Mouse (Mus musculus): Measurements from ENCODE around the gene Arvcf. TPM values are rescaled to one million over a fixed set of nuclear protein-coding genes. Genes with fewer than 3 reads are reported as not detected.

Gene Arvcf
- total RNA-seq (2014; fragmentation: Nextera tagmentation) (53.7 and 64.0 TPM in 2 replicates), total RNA-seq (2017) (188 and 239 TPM in 2 replicates), polyA plus RNA-seq (2012) (137 and 154 TPM in 2 replicates)

- Histone ChIP-seq H3K36me3 (replicated peaks) (no peaks in the 10 kb centered on the region), H3K4me3 (ENCODE audit: low read depth, low read length) (peak within 1 kb of the TSS; percentile 67; the same call in 1 of the 2 replicates), H3K9me3 (replicated peaks) (no peaks in the 10 kb centered on the region), H3K4me1 (ENCODE audit: insufficient read depth, low read depth, low read length) (peaks cover 71% of the 10 kb centered on the region), H3K27me3 (ENCODE audit: insufficient read depth, low read length) (peaks cover 50% of the 10 kb centered on the region)
- no peak for DNase-seq (ENCODE audit: low spot score)
- ATAC-seq (ENCODE audit: extremely low read depth, insufficient number of reproducible peaks, low FRiP score, poor library complexity, severe bottlenecking): no peak
- TF ChIP-seq POLR2AphosphoS5 (IDR thresholded peaks at IDR 0.05; ENCODE audit: insufficient replicate concordance, low read depth, low read length) (no peak), GATA2 (IDR thresholded peaks at IDR 0.05; ENCODE audit: borderline replicate concordance, low read depth, low read length) (no peak)
These were observed at the start of gene Arvcf, which contains the start of gene Tango2 for GRCm38 (mm10) chr16:18347931-18348600. Arvcf (plus strand) TSS chr16:18348182. Tango2 (minus strand) TSS chr16:18348103.

DNA sequence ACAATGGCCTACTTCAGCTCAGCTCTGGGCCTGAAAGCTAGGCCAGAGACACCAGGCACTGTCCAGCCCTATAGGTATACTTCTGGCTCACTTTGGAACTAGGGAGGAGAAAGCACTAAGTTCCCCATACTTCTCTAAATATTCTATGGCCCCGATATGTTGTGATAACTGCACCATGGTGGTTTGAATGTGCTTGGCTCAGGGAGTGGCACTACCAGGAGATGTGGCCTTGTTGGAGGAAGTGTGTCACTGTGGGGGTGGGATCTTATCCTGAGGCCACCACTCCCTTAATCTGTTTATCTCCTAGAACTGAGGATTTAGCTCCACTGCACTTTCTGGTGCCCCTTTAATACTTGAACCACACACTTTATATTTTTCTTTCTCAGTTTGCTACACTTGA is 39.8 kb upstream of the Arvcf start:
- Histone ChIP-seq H3K4me3 (ENCODE audit: low read depth, low read length) (no peak overlapping the region), H3K4me1 (ENCODE audit: insufficient read depth, low read depth, low read length) (peaks cover 22% of the 10 kb centered on the region; the same call in 1 of the 2 replicates), H3K27me3 (ENCODE audit: insufficient read depth, low read length) (no peaks in the 10 kb centered on the region), H3K9me3 (replicated peaks) (no peaks in the 10 kb centered on the region), H3K36me3 (replicated peaks) (peaks cover 94% of the 10 kb centered on the region)
- no peak for ATAC-seq (ENCODE audit: extremely low read depth, insufficient number of reproducible peaks, low FRiP score, poor library complexity, severe bottlenecking)
- TF ChIP-seq CTCF (IDR thresholded peaks at IDR 0.05; ENCODE audit: low read depth, low read length): no peak
- no peak for TF ChIP-seq GATA1 (IDR thresholded peaks at IDR 0.05; ENCODE audit: borderline replicate concordance, low read length)
- no peak for TF ChIP-seq POLR2AphosphoS5 (IDR thresholded peaks at IDR 0.05; ENCODE audit: insufficient replicate concordance, low read depth, low read length)
- no peak for TF ChIP-seq GATA2 (IDR thresholded peaks at IDR 0.05; ENCODE audit: borderline replicate concordance, low read depth, low read length)
- DNase-seq (ENCODE audit: low spot score): no peak

DNA sequence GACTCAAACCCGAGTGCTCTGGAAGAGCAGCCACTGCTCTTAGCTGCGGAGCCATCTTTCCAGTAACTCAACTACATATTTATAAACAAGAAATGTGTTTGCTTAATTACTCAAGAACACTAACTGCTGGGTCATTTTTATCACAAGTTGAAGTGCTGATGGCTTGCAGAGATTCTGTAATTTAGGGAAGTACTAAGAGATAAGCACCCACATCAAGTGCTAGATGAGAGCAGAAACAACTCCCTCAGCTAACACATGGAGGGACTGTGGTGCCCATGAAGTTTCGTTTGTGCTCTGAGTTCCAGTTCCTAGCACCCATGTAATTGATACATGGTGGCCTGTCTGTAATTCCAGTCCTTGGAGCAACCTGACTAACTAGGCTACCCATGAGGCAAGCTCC is 29.0 kb upstream of the Arvcf start:
- no peak for DNase-seq (ENCODE audit: low spot score)
- peaks cover 95% of the 10 kb centered on the region for H3K36me3 ChIP-seq (replicated peaks)
- TF ChIP-seq POLR2AphosphoS5 (IDR thresholded peaks at IDR 0.05; ENCODE audit: insufficient replicate concordance, low read depth, low read length) (no peak), CTCF (IDR thresholded peaks at IDR 0.05; ENCODE audit: low read depth, low read length) (no peak), GATA2 (IDR thresholded peaks at IDR 0.05; ENCODE audit: borderline replicate concordance, low read depth, low read length) (no peak), GATA1 (IDR thresholded peaks at IDR 0.05; ENCODE audit: borderline replicate concordance, low read length) (no peak), TAL1 (conservative IDR thresholded peaks at IDR 0.05; ENCODE audit: low read depth, low read length) (no peak)
- no peak overlapping the region for H3K4me3 ChIP-seq (ENCODE audit: low read depth, low read length)
- ATAC-seq (ENCODE audit: extremely low read depth, insufficient number of reproducible peaks, low FRiP score, poor library complexity, severe bottlenecking): peak; percentile 49; the same call in 1 of the 2 replicates
- H3K27me3 ChIP-seq (ENCODE audit: insufficient read depth, low read length): no peaks in the 10 kb centered on the region
- H3K4me1 ChIP-seq (ENCODE audit: insufficient read depth, low read depth, low read length): peaks cover 35% of the 10 kb centered on the region
- H3K9me3 ChIP-seq (replicated peaks): no peaks in the 10 kb centered on the region

DNA sequence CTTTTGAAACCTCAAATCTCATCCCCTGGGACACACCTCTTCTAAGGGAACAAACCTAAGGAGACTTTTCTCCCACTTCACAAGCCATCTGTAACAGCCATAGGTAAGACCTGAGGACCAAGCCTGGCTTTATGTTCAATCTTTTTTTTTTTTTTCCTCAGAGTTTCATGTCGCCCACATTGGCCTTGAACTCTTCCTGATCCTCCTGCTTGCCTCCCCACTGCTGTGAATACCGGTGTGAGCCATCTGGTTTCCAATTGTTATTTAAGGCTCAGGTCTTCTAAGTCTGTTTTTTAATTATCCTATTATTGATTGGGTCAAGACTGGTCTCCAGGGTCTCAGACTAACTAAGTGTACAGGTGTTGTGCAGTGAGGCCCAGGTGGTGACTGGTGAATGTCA is 26.5 kb upstream of the Arvcf start:
- Histone ChIP-seq H3K27me3 (ENCODE audit: insufficient read depth, low read length) (no peaks in the 10 kb centered on the region), H3K36me3 (replicated peaks) (peaks cover 96% of the 10 kb centered on the region), H3K4me3 (ENCODE audit: low read depth, low read length) (no peak overlapping the region), H3K9me3 (replicated peaks) (no peaks in the 10 kb centered on the region), H3K4me1 (ENCODE audit: insufficient read depth, low read depth, low read length) (peaks cover 41% of the 10 kb centered on the region)
- no peak for DNase-seq (ENCODE audit: low spot score)
- TF ChIP-seq TAL1 (conservative IDR thresholded peaks at IDR 0.05; ENCODE audit: low read depth, low read length) (no peak), POLR2AphosphoS5 (IDR thresholded peaks at IDR 0.05; ENCODE audit: insufficient replicate concordance, low read depth, low read length) (no peak), CTCF (IDR thresholded peaks at IDR 0.05; ENCODE audit: low read depth, low read length) (no peak)
- no peak for ATAC-seq (ENCODE audit: extremely low read depth, insufficient number of reproducible peaks, low FRiP score, poor library complexity, severe bottlenecking)

DNA sequence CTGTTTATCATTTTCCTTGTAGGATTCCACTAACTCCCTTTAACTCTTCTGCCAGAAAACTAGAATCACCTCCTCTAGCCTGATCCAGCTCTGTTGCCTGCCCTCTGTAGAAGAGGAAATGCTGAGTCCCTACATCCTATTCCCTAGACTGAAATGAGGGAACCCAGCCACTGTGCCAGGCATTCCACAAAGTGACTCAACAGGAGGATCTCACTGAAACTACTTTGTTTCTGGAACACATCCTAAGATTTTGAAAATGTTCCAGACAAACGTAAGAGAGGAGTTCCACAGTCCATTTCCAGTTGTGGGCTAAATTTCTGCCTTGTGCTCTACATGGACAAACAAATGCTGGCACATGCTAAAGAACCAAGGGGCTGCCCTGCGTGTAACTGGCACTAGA is 24.5 kb upstream of the Arvcf start:
- Histone ChIP-seq H3K9me3 (replicated peaks) (no peaks in the 10 kb centered on the region), H3K4me3 (ENCODE audit: low read depth, low read length) (no peak overlapping the region), H3K27me3 (ENCODE audit: insufficient read depth, low read length) (no peaks in the 10 kb centered on the region), H3K36me3 (replicated peaks) (peaks cover 96% of the 10 kb centered on the region), H3K4me1 (ENCODE audit: insufficient read depth, low read depth, low read length) (peaks cover 44% of the 10 kb centered on the region)
- TF ChIP-seq GATA2 (IDR thresholded peaks at IDR 0.05; ENCODE audit: borderline replicate concordance, low read depth, low read length) (no peak), TAL1 (conservative IDR thresholded peaks at IDR 0.05; ENCODE audit: low read depth, low read length) (no peak), CTCF (IDR thresholded peaks at IDR 0.05; ENCODE audit: low read depth, low read length) (no peak), POLR2AphosphoS5 (IDR thresholded peaks at IDR 0.05; ENCODE audit: insufficient replicate concordance, low read depth, low read length) (no peak), GATA1 (IDR thresholded peaks at IDR 0.05; ENCODE audit: borderline replicate concordance, low read length) (no peak)
- no peak for DNase-seq (ENCODE audit: low spot score)
- no peak for ATAC-seq (ENCODE audit: extremely low read depth, insufficient number of reproducible peaks, low FRiP score, poor library complexity, severe bottlenecking)

- peaks cover 43% of the 10 kb centered on the region for H3K4me1 ChIP-seq (ENCODE audit: insufficient read depth, low read depth, low read length)
- peaks cover 96% of the 10 kb centered on the region for H3K36me3 ChIP-seq (replicated peaks)
- H3K27me3 ChIP-seq (ENCODE audit: insufficient read depth, low read length): no peaks in the 10 kb centered on the region
- TF ChIP-seq POLR2AphosphoS5 (IDR thresholded peaks at IDR 0.05; ENCODE audit: insufficient replicate concordance, low read depth, low read length) (no peak), GATA1 (IDR thresholded peaks at IDR 0.05; ENCODE audit: borderline replicate concordance, low read length) (no peak), GATA2 (IDR thresholded peaks at IDR 0.05; ENCODE audit: borderline replicate concordance, low read depth, low read length) (no peak)
- no peaks in the 10 kb centered on the region for H3K9me3 ChIP-seq (replicated peaks)
- DNase-seq (ENCODE audit: low spot score) (no peak), ATAC-seq (ENCODE audit: extremely low read depth, insufficient number of reproducible peaks, low FRiP score, poor library complexity, severe bottlenecking) (no peak)
- no peak overlapping the region for H3K4me3 ChIP-seq (ENCODE audit: low read depth, low read length)
These were observed 24.0 kb upstream of the Arvcf start for GRCm38 (mm10) chr16:18324031-18324430.
